ENCODE assay signal across 27 mouse cellular contexts in the genomic region with DNA sequence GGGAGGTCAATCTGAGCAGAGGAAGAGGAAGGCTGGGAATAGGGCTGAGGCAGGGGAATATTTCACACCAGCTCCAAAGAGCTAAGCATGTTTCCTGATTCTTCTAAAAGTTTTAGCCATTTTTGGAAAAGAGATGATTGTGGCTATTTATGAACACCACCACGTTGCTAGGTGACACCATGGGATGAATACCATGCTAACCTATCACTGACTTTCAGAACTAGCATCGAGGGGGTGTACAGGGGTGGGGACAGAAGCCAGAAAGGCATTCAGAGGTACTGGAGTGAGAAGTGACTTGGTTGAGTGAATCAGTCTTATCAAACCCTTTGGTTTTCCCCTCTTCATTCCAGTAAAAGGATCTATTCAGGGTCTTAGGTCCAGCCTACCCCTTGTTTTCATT. TPM values are rescaled to one million over a fixed set of nuclear protein-coding genes. Genes with fewer than 3 reads are reported as not detected.
DNase-seq lines count a peak whose midpoint lies in the region; ATAC-seq and TF ChIP-seq lines count a peak whose summit lies in the region.
"Had no signal": no experiment of that assay in that cellular context is flagged by ENCODE, and none has a peak within 500 bp of the region (broad histone marks: within the 10 kb centered on the region; RNA-seq: fewer than 3 reads in every experiment).

No protein-coding gene starts in this region.

- no peak for DNase-seq in heart, adult 2 months
- no peak for DNase-seq in heart, postnatal 10 days
- no peak for DNase-seq in kidney, postnatal 10 days
- no peak for DNase-seq in embryo, embryonic 11 days
- DNase-seq: adrenal gland, postnatal 10 days; adrenal gland, postnatal 36 days; B cell, adult 2 months; cerebellum, adult 11-12 months; cerebellum, adult 8-10 months; cerebellum, postnatal 10 days; cerebellum, postnatal 36 days; gastrocnemius, postnatal 10 days; gastrocnemius, postnatal 36 days; heart, postnatal 4 days had no signal

- WGBS in heart, adult 2 months, result 6% methylated on average over 2 of the region's 2 CpGs
- WGBS in kidney, embryonic 15.5 days, result 39% methylated on average over 2 of the region's 2 CpGs

- H3K4me2 ChIP-seq in kidney, embryonic 15.5 days, result no peak overlapping the region
- H3K4me2 ChIP-seq: forebrain, embryonic 13.5 days; heart, embryonic 13.5 days; hindbrain, embryonic 12.5 days; intestine, embryonic 15.5 days had no signal

- ATAC-seq in kidney, embryonic 15.5 days (replicated peaks; ENCODE audit: low FRiP score), result 0 out of 2 replicates have a peak, but pooled peaks have one; percentile 46
- no peak for ATAC-seq in megakaryocyte, adult 5-6 weeks (ENCODE audit: poor library complexity, severe bottlenecking)
- ATAC-seq: forebrain, embryonic 13.5 days; forebrain, embryonic 16.5 days; hindbrain, embryonic 16.5 days; intestine, embryonic 15.5 days; Patski had no signal

- no peaks in the 10 kb centered on the region for H3K36me3 ChIP-seq in heart, adult 2 months (ENCODE audit: control insufficient read depth, insufficient read depth, low read length)
- H3K36me3 ChIP-seq in kidney, embryonic 15.5 days, result no peaks in the 10 kb centered on the region
- no peaks in the 10 kb centered on the region for H3K36me3 ChIP-seq in megakaryocyte, embryonic 14.5 days (replicated peaks; ENCODE audit: low read length)
- H3K36me3 ChIP-seq: forebrain, embryonic 10.5 days; heart, embryonic 13.5 days; hindbrain, embryonic 12.5 days; intestine, embryonic 15.5 days had no signal

- no peak overlapping the region for H3K9ac ChIP-seq in heart, adult 2 months (ENCODE audit: low read depth, low read length)
- H3K9ac ChIP-seq in kidney, embryonic 15.5 days, result no peak overlapping the region
- H3K9ac ChIP-seq: forebrain, embryonic 13.5 days; heart, embryonic 13.5 days; hindbrain, embryonic 12.5 days; intestine, embryonic 15.5 days had no signal

- H3K4me1 ChIP-seq in heart, adult 2 months (ENCODE audit: control insufficient read depth, insufficient read depth, low read length), result peaks cover 2% of the 10 kb centered on the region
- peaks cover 20% of the 10 kb centered on the region for H3K4me1 ChIP-seq in kidney, embryonic 15.5 days
- H3K4me1 ChIP-seq in megakaryocyte, embryonic 14.5 days, result peaks cover 22% of the 10 kb centered on the region
- H3K4me1 ChIP-seq: forebrain, embryonic 13.5 days had no signal

- H3K27ac ChIP-seq in heart, adult 2 months, result peak overlapping the region; percentile 30; the same call in 1 of the 2 replicates
- 0 out of 2 replicates have a peak overlapping the region, but pooled peaks have one; percentile 37 for H3K27ac ChIP-seq in kidney, embryonic 15.5 days
- H3K27ac ChIP-seq: forebrain, embryonic 10.5 days; forebrain, embryonic 13.5 days; heart, embryonic 13.5 days; hindbrain, embryonic 12.5 days; intestine, embryonic 15.5 days had no signal

- no peaks in the 10 kb centered on the region for H3K79me2 ChIP-seq in heart, adult 2 months (replicated peaks; ENCODE audit: control insufficient read depth, insufficient read depth, low read length)

- H3K9me3 ChIP-seq in kidney, embryonic 15.5 days (replicated peaks), result no peaks in the 10 kb centered on the region
- H3K9me3 ChIP-seq in megakaryocyte, embryonic 14.5 days, result no peaks in the 10 kb centered on the region
- H3K9me3 ChIP-seq: forebrain, embryonic 10.5 days; forebrain, embryonic 13.5 days; G1E; heart, embryonic 13.5 days; hindbrain, embryonic 12.5 days; intestine, embryonic 15.5 days had no signal

- no peak for TF ChIP-seq POLR2A in heart, adult 2 months (IDR thresholded peaks at IDR 0.05; ENCODE audit: insufficient read depth, low read depth, low read length)

- no peak overlapping the region for H3K4me3 ChIP-seq in heart, adult 2 months
- H3K4me3 ChIP-seq in kidney, embryonic 15.5 days (replicated peaks), result no peak overlapping the region
- H3K4me3 ChIP-seq in megakaryocyte, embryonic 14.5 days (replicated peaks), result peak overlapping the region; percentile 25
- H3K4me3 ChIP-seq: forebrain, embryonic 10.5 days; forebrain, embryonic 13.5 days; heart, embryonic 13.5 days; hindbrain, embryonic 12.5 days; intestine, embryonic 15.5 days had no signal

- no peak for TF ChIP-seq CTCF in heart, adult 2 months (IDR thresholded peaks at IDR 0.05)

- no peak for TF ChIP-seq EP300 in heart, adult 2 months (IDR thresholded peaks at IDR 0.05; ENCODE audit: insufficient read depth, low read depth, low read length)

- intact Hi-C loops in heart, adult 2 months (cut with DNase I), result no loop called here
- intact Hi-C loops in heart, postnatal 10 days (cut with DNase I), result no loop called here

- H3K27me3 ChIP-seq in heart, adult 2 months (ENCODE audit: control insufficient read depth, insufficient read depth, low read length), result no peaks in the 10 kb centered on the region
- no peaks in the 10 kb centered on the region for H3K27me3 ChIP-seq in kidney, embryonic 15.5 days
- H3K27me3 ChIP-seq in megakaryocyte, embryonic 14.5 days (replicated peaks), result peaks cover 7% of the 10 kb centered on the region
- H3K27me3 ChIP-seq: CH12.LX; forebrain, embryonic 13.5 days; heart, embryonic 13.5 days; hindbrain, embryonic 12.5 days; intestine, embryonic 15.5 days; Patski had no signal

RNA-seq across cellular contexts. Expression of a gene that starts 54.4 kb away (rescaled TPM):
- 10 to 100 TPM; 21.5 to 22.2 TPM for total RNA-seq in heart, adult 2 months (2021)
- polyA plus RNA-seq in heart, adult 2 months (2012; rRNA removed), result 7.5 and 12.4 TPM in 2 replicates
- total RNA-seq in heart, postnatal 10 days (2021), result 10 to 100 TPM; 25.8 to 28.3 TPM
- polyA plus RNA-seq in kidney, embryonic 15.5 days (2015; fragmentation: Nextera tagmentation; extraction: Ambion mirVana), result 13.4 and 14.1 TPM in 2 replicates
- polyA plus RNA-seq in megakaryocyte, embryonic 14.5 days (2012; ENCODE audit: insufficient read depth, low replicate concordance), result 5.8 TPM in 1 of 2 replicates, not detected in the other
- 20.6 and 22.7 TPM in 2 replicates for total RNA-seq in megakaryocyte, adult 5-6 weeks (2015)
- 6.5 and 10.6 TPM in 2 replicates for total RNA-seq in megakaryocyte, adult 5-6 weeks (2017)
